Mouse (Mus musculus) brain, adult 10 weeks (tissue): ENCODE data around the gene Aven. TPM values are rescaled to one million over a fixed set of nuclear protein-coding genes. Genes with fewer than 3 reads are reported as not detected.

ENCODE experiments used
- polyA plus RNA-seq: library from polyadenylated mRNA; stranded (reverse); fragments of 350-450 nt; fragmentation: Illumina TruSeq; extraction: RNeasy Lipid Tissue Mini Kit (QIAGEN cat#74804); gene quantifications from one replicate; pipeline ENCODE4 v1.2.3, GENCODE M21; 2015; ENCODE audit warnings: low read depth, low replicate concordance

The Aven gene
- polyA plus RNA-seq = 10.6 TPM

DNA sequence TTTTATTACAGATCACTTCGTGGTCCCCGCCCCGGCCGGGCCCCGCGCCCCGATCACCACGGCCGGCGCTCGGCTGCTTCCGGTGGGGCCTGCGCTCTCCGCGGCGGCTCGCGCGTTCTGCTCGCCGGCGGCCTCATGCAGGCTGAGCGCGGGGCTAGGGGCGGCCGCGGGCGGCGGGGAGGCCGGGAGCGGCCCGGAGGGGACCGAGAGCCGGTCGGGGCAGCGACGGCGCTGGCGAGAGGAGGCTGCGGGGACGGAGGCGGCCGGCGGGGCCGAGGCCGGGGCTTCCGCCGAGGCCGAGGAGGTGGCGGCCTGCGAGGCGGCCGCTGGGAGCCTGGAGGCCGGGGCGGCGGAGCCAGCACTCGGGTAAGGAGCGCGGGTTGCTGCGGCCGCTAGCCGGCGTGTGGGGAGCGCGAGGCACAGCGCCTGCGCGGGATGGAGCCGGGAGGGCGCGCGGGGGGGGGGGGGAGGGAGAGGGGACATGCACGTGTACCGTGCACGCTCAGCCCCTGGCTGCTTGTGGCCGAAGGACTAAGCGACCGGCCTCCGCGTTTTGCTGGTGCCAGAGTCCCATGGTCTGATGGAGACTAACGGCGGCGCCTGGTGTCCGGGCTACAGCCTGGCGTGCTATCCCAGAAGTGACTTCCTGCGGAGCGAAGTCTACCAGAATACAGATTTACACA, at the start of gene Aven:
Aven (plus strand) TSS at position 109 of the 683 bp plus-strand sequence.

DNA sequence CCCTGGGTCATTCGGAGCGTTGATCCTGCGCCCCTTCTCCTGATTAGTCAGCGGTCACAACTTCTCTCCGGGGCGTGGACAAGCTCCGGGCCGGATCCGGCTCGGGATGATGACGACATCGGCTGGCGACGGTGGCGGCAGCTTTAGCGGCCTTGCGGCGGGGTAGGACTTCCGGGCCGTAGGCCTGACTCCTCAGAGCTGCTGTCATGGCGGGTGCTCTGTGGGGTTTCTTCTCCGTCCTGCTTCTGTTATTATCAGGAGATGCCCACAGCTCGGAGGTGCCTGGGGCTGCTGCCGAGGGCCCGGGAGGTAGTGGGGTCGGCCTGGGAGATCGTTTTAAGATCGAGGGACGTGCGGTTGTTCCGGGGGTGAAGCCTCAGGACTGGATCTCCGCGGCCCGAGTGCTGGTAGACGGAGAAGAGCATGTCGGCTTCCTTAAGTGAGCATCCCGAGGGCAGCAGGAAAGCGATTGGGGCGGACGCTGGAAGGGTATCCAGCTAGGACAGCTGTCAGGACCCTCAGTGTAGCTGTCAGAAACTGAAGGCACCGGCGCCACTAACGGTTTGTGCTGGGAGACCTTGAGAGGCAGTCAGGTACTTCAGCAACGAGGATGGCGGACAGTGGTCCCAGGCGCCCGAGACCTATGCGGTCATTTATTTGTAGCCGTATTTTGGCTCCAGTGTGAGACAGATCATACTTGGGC, 37.8 kb upstream of the Aven start, which contains the start of gene Emc7:
Emc7 (plus strand) TSS at position 136 of the 703 bp plus-strand sequence.

GRCm38 (mm10) chr2:112480669-112481068, 12.1 kb upstream of the Aven start, which contains the start of gene Chrm5:
Gene Chrm5 (minus strand): TSS chr2:112480769.

Other genes with a start within 250 kb of the Aven start
- gene Nutm1, start 233.7 kb upstream of the Aven start, polyA plus RNA-seq = not detected
- 93.6 TPM for gene Nop10, start 231.0 kb upstream of the Aven start, polyA plus RNA-seq
- 75.7 TPM for gene Slc12a6, start 227.1 kb upstream of the Aven start, polyA plus RNA-seq
- 1.1 TPM for gene Gm21985, start 226.7 kb upstream of the Aven start, polyA plus RNA-seq
- 344 TPM for gene Emc4, start 124.9 kb upstream of the Aven start, polyA plus RNA-seq
- 14.8 TPM for gene Katnbl1, start 113.8 kb upstream of the Aven start, polyA plus RNA-seq
- 54.2 TPM for gene Emc7, start 38.0 kb upstream of the Aven start, polyA plus RNA-seq
- 0.76 TPM for gene Chrm5, start 12.2 kb upstream of the Aven start, polyA plus RNA-seq